Mouse (Mus musculus) heart, postnatal 0 days (tissue): ENCODE measurements around the gene Lama4.

Source experiments
- CTCF ChIP-seq: IDR thresholded peaks from 2 replicates; pipeline ENCODE4 v1.5.1; 2016; ENCODE audit warnings: antibody characterized with exemption, control low read depth, low read depth
- EP300 ChIP-seq: IDR thresholded peaks from 2 replicates; pipeline ENCODE4 v1.6.1; 2016; ENCODE audit warnings: antibody characterized with exemption, low read depth

DNA sequence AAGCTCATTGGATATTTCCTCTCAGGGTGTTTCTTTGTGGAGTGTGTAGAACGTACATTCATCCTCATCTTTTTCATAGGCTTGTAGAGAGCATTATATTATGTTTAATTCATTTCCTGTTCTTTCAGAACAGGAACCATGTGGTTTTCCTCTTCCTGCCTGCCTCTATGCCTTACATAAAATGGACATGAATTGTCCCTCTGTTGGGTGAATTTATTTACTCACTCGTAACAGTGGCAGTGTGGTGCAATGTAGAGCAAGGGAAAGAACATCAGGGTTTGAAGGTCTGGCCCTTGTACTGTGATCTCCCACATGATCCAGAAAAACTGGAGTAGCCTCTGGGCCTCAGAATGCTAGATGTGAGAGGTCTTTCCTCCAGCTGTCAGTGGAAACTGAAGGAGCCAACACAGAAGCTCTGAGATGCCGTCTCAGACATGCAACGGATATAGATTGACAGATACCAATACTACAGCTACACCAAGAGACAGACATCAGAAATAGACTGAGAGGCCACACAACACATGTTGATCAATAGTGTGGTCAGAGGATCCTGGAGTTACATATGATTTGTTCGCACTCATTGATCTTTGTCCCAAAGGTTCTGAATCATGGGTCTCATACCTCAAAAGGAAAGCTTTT lies 58.4 kb downstream of the Lama4 start:
- TF ChIP-seq CTCF (no peak), EP300 (no peak)
